Mouse (Mus musculus) heart, adult 2 months (tissue): ENCODE results near the gene Dgkg.

Experiments used
- CTCF ChIP-seq: fragments of 200-600 bp; IDR thresholded peaks from 2 replicates; pipeline ENCODE4 v1.8.1; 2022; ENCODE audit warnings: antibody characterized with exemption, mild to moderate bottlenecking, moderate library complexity
- EP300 ChIP-seq: fragments of 200-500 bp; IDR thresholded peaks from 2 replicates; pipeline ENCODE4 v1.6.1; 2011; ENCODE audit warnings: low read depth, low read length, control low read depth; ENCODE audit not compliant: insufficient read depth
- POLR2A ChIP-seq: fragments of 200-500 bp; IDR thresholded peaks from 2 replicates; pipeline ENCODE4 v1.6.1; 2011; ENCODE audit warnings: mild to moderate bottlenecking, low read depth, low read length, control low read depth; ENCODE audit not compliant: insufficient read depth

GRCm38 (mm10) chr16:22687711-22688230 is 30.8 kb upstream of the Dgkg start:
- TF ChIP-seq CTCF (no peak), POLR2A (no peak), EP300 (no peak)
